Mouse (Mus musculus) lung, embryonic 16.5 days (tissue): ENCODE data around the gene Znrd1. TPM values are rescaled to one million over a fixed set of nuclear protein-coding genes. Genes with fewer than 3 reads are reported as not detected.

Experiments
- ATAC-seq: fragments of 200-750 bp; cut with Nextera tagmentation; 2 replicates; pipeline ENCODE4 v1.8.0; 2017; ENCODE audit warnings: low read depth, mild to moderate bottlenecking, moderate library complexity
- H3K27ac ChIP-seq: fragments of 300-500 bp; sonication (generic); 2 replicates; pipeline ENCODE4 v1.5.1; 2014; ENCODE audit warnings: mild to moderate bottlenecking, control low read depth, low read length
- H3K27me3 ChIP-seq: fragments of 300-500 bp; sonication (generic); 2 replicates; pipeline ENCODE4 v1.6.1; 2014; ENCODE audit warnings: low read depth, low read length, mixed read lengths; ENCODE audit not compliant: control insufficient read depth, insufficient read depth
- H3K36me3 ChIP-seq: fragments of 300-500 bp; sonication (generic); 2 replicates; pipeline ENCODE4 v1.6.1; 2014; ENCODE audit warnings: low read length; ENCODE audit not compliant: control insufficient read depth, insufficient read depth
- H3K4me1 ChIP-seq: fragments of 300-500 bp; sonication (generic); replicated peaks from 2 replicates; pipeline ENCODE4 v1.6.1; 2014; ENCODE audit warnings: low read length, mixed read lengths; ENCODE audit not compliant: control insufficient read depth, insufficient read depth
- H3K4me2 ChIP-seq: fragments of 300-500 bp; sonication (generic); 2 replicates; pipeline ENCODE4 v1.6.1; 2014; ENCODE audit warnings: low read depth, low read length, control low read depth
- H3K4me3 ChIP-seq: fragments of 300-500 bp; sonication (generic); 2 replicates; pipeline ENCODE4 v1.5.1; 2014; ENCODE audit warnings: mild to moderate bottlenecking, low read length, control low read depth
- H3K9ac ChIP-seq: fragments of 300-500 bp; sonication (generic); 2 replicates; pipeline ENCODE4 v1.6.1; 2014; ENCODE audit warnings: low read length, control low read depth
- H3K9me3 ChIP-seq: fragments of 300-500 bp; sonication (generic); 2 replicates; pipeline ENCODE4 v1.6.1; 2016; ENCODE audit warnings: low read length; ENCODE audit not compliant: control insufficient read depth
- WGBS: fragments of 180-500 bp; shearing (Covaris S2); extraction: QIAGEN DNeasy Blood & Tissue Kit; methylation state at CpG from one replicate; pipeline ENCODE4 v1.1.7; 2014; 5-methylcytosine and 5-hydroxymethylcytosine counted together
- polyA plus RNA-seq: library from polyadenylated mRNA; unstranded; fragments of >200 nt; fragmentation: Nextera tagmentation; extraction: Ambion mirVana; gene quantifications from 2 replicates; pipeline ENCODE4 v1.2.1, GENCODE M21; 2015

The Znrd1 gene
- polyA plus RNA-seq, 1 experiment from 2014 or later = 96.4 TPM

DNA sequence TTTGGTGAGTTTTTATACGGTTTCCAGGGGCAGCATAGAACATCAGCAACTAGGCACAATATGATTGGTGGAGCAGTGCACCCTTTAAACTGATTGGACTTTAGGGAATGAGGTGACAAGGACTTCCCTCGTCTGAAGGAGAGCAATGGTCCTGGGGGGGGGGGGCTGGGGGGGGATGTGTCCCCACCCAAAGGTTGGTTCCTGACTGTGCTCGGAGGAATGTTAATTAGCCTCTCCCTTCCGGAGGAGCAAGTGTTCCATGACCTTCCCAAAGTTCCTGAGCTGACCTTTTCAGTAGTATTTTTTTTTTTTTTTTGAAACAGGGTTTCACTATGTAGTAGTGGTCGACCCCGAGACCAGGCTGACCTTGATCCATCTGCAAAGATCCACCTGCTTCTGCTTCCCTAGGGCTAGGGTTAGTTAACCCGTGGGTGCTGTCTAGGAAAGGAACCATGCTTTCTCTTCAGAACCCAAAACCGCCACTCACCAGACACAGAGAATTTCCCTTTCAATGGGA lies 15.0 kb upstream of the Znrd1 start:
- Histone ChIP-seq H3K9me3 (no peaks in the 10 kb centered on the region), H3K4me1 (no peaks in the 10 kb centered on the region), H3K36me3 (no peaks in the 10 kb centered on the region), H3K27ac (no peak overlapping the region), H3K4me3 (no peak overlapping the region), H3K9ac (no peak overlapping the region), H3K27me3 (no peaks in the 10 kb centered on the region), H3K4me2 (no peak overlapping the region)
- WGBS = 66% methylated on average over 8 of the region's 8 CpGs
- ATAC-seq = no peak

DNA sequence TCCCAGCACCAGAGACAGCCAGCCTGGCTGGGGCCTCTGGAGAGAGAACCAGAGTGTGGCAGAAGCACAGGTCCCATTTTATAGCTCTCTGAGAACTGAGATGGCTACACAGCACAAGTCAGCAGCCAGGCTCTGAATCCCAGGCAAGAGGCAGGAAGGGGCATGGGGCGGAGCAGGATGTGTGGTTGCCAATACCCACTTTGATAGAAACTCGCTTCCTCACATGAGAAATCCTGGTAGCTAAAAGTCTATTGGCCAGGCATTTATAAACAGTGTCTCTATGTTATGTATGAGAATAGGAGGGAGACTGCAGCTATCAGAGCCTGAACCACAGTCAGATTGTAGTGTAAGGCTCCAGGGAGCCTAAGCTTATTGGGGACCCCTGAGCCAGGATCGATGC lies 14.4 kb upstream of the Znrd1 start:
- H3K36me3 ChIP-seq = no peaks in the 10 kb centered on the region
- no peak for ATAC-seq
- WGBS = 70% methylated on average over 3 of the region's 3 CpGs

GRCm38 (mm10) chr17:36971172-36971850 lies 13.0 kb upstream of the Znrd1 start:
- no peak for ATAC-seq
- Histone ChIP-seq H3K9me3 (no peaks in the 10 kb centered on the region), H3K27ac (no peak overlapping the region), H3K4me3 (no peak overlapping the region), H3K36me3 (no peaks in the 10 kb centered on the region), H3K9ac (no peak overlapping the region), H3K27me3 (no peaks in the 10 kb centered on the region), H3K4me2 (no peak overlapping the region), H3K4me1 (no peaks in the 10 kb centered on the region)
- WGBS = 84% methylated on average over 6 of the region's 6 CpGs

More for the DNA sequence above, 14.4 kb upstream of the Znrd1 start:
- Histone ChIP-seq H3K9me3 (no peaks in the 10 kb centered on the region), H3K4me2 (no peak overlapping the region), H3K9ac (no peak overlapping the region), H3K27me3 (no peaks in the 10 kb centered on the region), H3K4me1 (no peaks in the 10 kb centered on the region), H3K27ac (no peak overlapping the region), H3K4me3 (no peak overlapping the region)

GRCm38 (mm10) chr17:36970316-36970890 lies 12.0 kb upstream of the Znrd1 start:
- H3K9ac ChIP-seq = no peak overlapping the region
- H3K27ac ChIP-seq = no peak overlapping the region
- no peaks in the 10 kb centered on the region for H3K9me3 ChIP-seq
- H3K4me3 ChIP-seq = no peak overlapping the region
- H3K27me3 ChIP-seq = no peaks in the 10 kb centered on the region
- H3K4me1 ChIP-seq = no peaks in the 10 kb centered on the region
- 63% methylated on average over 14 of the region's 14 CpGs for WGBS
- no peak overlapping the region for H3K4me2 ChIP-seq
- no peaks in the 10 kb centered on the region for H3K36me3 ChIP-seq
- ATAC-seq = peak; percentile 36; the same call in 1 of the 2 replicates

DNA sequence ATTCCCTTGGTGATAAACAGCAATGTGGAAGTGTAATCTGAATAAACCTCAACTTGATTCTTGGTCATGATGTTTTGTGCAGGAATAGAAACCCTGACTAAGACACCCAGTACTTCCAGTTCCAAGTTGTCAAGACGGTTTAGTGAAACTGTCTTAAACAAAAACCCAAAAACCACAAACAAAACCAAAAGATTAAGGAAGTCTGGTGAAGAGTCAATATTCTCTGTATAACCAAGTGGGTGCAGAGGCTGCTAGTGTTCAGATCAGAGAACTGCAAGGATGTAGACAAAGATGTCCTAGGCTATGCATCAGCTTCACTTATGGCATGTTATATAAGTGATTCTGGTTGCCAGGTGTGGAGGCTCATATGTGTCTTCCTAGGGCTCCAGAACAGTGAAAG lies 8.5 kb upstream of the Znrd1 start:
- no peak overlapping the region for H3K4me3 ChIP-seq
- H3K4me2 ChIP-seq = no peak overlapping the region
- no peaks in the 10 kb centered on the region for H3K36me3 ChIP-seq
- 63% methylated on average over 1 of the region's 1 CpGs for WGBS
- H3K9ac ChIP-seq = no peak overlapping the region
- no peak for ATAC-seq
- no peak overlapping the region for H3K27ac ChIP-seq
- H3K4me1 ChIP-seq = no peaks in the 10 kb centered on the region
- H3K27me3 ChIP-seq = no peaks in the 10 kb centered on the region
- no peaks in the 10 kb centered on the region for H3K9me3 ChIP-seq

DNA sequence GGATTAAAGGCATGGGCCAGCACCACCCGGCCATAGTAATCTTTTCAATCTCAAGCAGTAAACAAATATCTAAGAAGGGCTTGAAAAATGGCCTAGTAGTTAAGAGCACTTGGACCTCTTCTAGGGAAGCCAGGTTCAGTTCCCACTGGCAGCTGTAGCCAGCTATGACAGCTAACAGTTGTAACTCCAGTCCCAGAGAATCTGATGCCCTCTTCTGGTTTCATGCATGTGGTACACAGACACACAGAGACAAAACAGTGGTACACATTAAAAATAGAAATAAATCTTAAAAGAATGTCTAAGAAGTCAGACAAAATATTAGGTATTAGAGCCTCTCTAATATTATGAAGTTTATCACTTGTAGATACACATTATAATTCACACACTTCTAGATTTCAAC lies 2.8 kb upstream of the Znrd1 start:
- 68% methylated on average over 1 of the region's 1 CpGs for WGBS
- peaks cover 6% of the 10 kb centered on the region for H3K36me3 ChIP-seq
- no peak overlapping the region for H3K4me2 ChIP-seq
- peaks cover 12% of the 10 kb centered on the region for H3K4me1 ChIP-seq
- no peaks in the 10 kb centered on the region for H3K27me3 ChIP-seq
- no peaks in the 10 kb centered on the region for H3K9me3 ChIP-seq
- H3K9ac ChIP-seq = no peak overlapping the region
- no peak for ATAC-seq
- no peak overlapping the region for H3K4me3 ChIP-seq
- no peak overlapping the region for H3K27ac ChIP-seq

DNA sequence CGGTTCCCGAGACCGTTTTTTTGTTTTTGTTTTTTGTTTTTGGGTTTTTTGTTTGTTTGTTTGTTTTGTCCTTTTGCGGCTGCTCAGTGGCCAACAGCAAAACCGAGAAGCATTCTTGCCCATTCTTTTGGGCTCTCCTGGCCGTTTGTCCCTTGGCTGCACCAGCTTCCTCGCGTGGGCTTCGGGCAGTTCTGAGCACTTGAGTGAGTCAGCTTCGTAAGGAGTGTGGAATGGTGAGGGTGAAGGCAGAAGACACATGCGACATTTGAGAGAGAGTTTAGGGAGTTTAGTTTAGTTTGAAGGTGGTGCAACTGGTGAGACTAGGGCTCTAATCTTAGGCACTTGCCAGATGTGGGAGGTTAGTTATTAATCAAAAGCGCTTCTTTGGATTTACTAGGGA lies 525 bp upstream of the Znrd1 start:
- peak; percentile 10; the same call in 1 of the 2 replicates for ATAC-seq

GRCm38 (mm10) chr17:36953062-36953461 lies 5.3 kb downstream of the Znrd1 start:
- Histone ChIP-seq H3K4me2 (no peak overlapping the region), H3K27ac (no peak overlapping the region), H3K36me3 (peaks cover 25% of the 10 kb centered on the region), H3K4me1 (peaks cover 20% of the 10 kb centered on the region), H3K27me3 (no peaks in the 10 kb centered on the region), H3K9me3 (no peaks in the 10 kb centered on the region), H3K4me3 (no peak overlapping the region), H3K9ac (no peak overlapping the region)
- no peak for ATAC-seq
- whole genome bisulfite sequencing = 72% methylated on average over 1 of the region's 1 CpGs

More for the DNA sequence above, 525 bp upstream of the Znrd1 start:
- Histone ChIP-seq H3K4me3 (peak overlapping the region; percentile 72), H3K4me1 (peaks cover 12% of the 10 kb centered on the region), H3K27me3 (no peaks in the 10 kb centered on the region), H3K9ac (peak overlapping the region; percentile 84), H3K36me3 (peaks cover 12% of the 10 kb centered on the region), H3K9me3 (no peaks in the 10 kb centered on the region), H3K27ac (peak overlapping the region; percentile 87), H3K4me2 (peak overlapping the region; percentile 78)
- WGBS = 5% methylated on average over 12 of the region's 12 CpGs

- H3K4me3 ChIP-seq = no peak overlapping the region
- no peak overlapping the region for H3K9ac ChIP-seq
- 94% methylated on average over 2 of the region's 2 CpGs for WGBS
- peaks cover 19% of the 10 kb centered on the region for H3K4me1 ChIP-seq
- no peak overlapping the region for H3K4me2 ChIP-seq
- H3K36me3 ChIP-seq = peaks cover 25% of the 10 kb centered on the region
- no peak overlapping the region for H3K27ac ChIP-seq
- H3K9me3 ChIP-seq = no peaks in the 10 kb centered on the region
- no peaks in the 10 kb centered on the region for H3K27me3 ChIP-seq
- no peak for ATAC-seq
Measured at GRCm38 (mm10) chr17:36952631-36953030, 5.7 kb downstream of the Znrd1 start.
